Mouse (Mus musculus) cerebellum, postnatal 10 days (tissue): ENCODE measurements around the gene Cep41.

Experiments
- DNase-seq, 2 experiments: peaks; one replicate each; pipeline ENCODE4 v3.0.0; 2021; ENCODE audit warnings: mixed read lengths in 2 of 2

Cep41 gene

DNA sequence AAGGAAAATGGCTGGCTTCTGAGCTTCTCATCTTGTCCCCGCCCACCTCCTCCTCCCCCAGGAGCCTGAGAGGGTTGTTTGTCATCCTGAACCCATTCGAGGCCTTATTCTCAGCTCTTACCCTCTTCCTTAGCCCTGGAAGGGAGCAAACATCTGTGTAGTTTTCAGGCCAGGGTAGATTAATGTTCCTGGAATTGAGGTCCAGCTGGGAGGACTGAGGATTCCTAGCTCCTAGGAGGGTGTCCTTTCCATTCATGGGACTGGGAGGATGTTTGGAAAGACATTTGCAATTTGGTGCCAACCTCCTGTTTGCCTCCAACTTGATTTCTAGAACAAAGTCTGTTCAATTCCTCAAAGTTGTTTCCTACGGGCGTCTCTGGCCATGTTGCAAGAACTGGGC is 73.0 kb downstream of the Cep41 start:
- no peak for DNase-seq

DNA sequence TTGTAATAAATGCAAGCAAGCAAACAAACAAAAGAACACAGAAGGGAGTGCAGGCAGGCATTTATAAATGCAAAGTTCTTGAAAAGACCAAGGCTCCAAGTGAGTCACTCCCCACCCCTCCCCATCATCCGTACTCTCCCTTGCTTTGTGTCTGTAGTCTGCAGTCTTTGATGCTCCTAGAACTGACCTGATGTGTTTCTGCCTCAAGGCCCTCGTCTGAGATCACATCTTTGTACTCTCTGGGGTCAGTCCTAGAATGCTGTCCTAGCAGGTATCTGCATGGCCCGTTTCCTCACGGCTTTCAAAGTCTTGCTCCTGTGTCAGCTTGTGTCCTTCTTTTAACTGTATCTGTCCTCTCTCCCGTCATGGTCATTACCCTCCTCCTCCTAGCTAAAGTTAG is 73.9 kb downstream of the Cep41 start:
- DNase-seq = no peak

DNA sequence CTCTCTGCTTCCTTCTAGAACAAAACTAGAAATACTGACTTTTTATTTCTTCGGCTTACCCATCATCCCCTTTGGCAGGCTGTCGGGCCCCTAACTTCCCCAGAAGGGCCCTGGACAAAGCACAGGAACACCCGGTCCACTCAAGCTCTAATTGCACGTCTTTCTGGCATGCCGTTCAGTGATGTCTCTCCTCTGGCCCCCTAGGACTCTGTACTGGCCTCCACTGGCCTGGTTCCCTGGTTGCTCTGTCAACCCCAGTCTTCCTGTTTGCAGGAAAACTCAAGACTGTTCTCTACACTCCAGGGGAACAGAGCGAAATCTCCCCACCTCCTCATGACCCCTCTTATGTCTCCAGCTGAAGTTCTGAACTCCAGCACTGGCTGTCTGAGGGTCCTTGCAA is 74.8 kb downstream of the Cep41 start:
- peak in 1 of 2 experiments; percentile 12 for DNase-seq

DNA sequence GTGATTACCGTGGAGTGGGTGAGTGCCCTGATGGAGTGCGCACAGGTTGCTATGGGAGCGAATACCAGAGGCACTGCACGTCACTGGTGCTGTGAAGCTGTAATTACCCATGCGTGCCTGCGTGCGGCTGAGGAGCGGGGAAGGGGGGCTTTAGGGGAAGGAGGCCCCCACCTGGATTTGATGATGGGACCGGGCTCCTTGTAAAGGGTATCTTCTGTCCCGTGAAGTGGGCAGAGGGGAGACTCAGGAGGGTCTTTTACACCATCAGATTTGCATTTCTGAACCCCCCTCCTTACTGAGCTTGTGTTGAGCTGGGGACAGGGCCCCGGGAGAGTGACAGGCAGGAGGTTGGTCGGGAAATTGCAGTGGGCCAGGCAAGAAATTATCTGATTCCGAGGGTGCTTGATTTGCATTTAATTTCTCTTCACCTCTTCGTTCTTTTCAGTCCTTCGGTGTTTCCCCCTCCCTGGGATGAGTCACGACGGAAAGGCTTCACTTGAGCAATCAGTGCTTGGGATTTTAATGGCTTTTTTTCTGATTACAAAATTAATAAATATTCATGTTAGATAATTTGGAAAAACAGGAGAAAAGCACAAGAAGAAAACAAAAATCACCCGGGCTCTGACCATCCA is 75.5 kb downstream of the Cep41 start:
- DNase-seq = peak; percentile 64 to 70

DNA sequence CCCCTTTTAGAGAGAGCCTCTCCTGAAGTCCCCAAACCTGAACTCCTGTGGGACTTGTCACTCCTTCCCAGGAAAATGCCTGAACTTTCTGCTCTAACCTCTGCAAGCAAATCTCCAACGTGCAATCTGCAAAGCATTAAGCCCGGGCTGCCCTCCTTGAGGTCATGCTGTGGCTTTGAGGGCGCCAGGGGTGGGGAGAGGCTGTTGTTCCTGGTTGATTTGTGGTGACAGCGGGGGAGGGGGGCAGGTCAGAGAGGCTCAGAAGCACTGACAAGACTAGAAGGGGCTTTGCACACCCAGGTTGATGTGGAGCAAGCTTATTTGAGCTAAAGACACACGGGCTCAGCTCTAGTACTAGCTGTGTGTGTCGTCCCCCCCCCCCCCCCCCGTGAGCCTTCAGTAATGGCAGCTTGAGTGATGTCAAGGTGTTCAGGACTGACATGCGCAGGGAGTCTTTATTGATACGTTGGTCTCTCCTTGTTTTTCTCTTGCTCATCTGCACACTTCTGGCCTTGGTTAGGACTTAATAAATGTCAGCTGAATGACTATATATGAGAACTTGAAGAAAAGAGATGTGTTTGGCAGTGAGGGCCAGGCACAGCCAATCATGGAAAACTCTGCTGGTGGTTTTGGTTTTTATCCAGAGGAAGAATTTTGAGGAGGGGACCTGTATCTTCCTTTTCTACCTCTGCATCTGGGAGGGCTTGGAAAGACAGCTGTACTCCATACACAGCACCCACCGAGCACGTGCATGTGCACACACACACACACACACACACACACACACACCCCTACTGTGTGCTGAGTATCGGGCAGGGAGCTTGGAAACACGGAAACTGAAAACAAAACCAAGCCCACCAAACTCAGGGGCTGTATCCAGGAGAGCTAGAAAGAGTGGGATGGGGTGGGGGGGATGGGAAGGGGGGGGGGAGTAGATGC is 76.3 kb downstream of the Cep41 start:
- DNase-seq = peak; percentile 24 to 29

DNA sequence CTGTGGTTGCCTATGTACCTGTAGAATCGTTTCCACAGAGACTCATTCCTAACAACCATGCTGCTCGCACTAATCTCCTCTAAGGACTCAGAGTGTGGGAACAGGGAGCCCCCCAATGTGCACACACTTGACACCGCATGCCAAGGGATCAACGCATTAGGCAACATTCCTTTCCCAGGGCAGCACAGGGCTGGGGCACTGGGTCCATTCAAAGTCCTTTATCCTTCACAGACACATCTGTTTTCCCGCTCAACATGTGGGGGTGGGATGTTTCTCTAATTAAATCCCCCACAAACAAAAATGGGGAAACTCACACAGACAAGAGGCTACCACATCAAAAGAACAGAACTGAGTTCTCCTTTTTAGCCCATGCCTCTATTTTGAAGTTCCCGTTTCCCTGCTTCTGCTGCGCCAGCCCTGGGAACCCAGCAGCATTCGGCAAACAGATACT is 77.0 kb downstream of the Cep41 start:
- no peak for DNase-seq

DNA sequence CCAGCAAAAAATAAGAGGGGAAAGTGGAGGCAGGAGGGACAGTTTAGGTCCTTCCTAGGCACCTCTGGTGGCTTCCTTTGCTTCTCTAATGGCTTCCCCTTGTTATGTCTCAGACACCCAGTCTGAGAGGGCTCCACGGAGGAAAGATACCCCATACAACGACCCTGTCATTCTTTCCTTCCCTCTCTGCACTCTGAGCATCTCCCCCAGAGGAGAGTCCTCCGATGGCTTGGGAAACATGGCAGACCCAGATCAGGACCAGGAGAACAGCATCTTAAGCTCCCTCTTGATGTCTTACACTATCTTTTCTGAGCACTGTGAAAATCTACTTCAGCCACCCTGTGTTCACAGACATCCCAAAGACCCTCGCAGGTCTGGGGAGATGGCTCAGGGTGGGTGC is 77.8 kb downstream of the Cep41 start:
- no peak for DNase-seq

DNA sequence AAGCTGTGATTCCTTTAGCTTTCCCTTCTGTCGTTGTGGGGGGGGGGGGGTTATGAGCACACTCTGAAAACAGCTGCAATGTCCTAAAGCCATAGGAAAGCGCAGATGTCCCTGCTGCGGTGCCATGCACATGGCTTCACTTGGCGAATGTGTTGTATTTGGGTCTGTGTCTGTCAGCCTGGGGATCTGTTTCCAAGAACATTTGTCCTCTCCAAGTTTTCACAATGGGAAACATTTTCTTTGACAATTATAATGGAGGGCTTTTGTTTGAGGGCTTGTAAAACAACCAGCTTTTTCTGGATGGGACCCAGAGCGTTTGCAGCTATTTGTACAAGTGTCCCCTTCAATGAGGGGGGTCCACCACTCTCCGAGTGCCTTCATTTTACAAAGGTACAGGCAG is 79.3 kb downstream of the Cep41 start:
- peak; percentile 23 to 33 for DNase-seq

DNA sequence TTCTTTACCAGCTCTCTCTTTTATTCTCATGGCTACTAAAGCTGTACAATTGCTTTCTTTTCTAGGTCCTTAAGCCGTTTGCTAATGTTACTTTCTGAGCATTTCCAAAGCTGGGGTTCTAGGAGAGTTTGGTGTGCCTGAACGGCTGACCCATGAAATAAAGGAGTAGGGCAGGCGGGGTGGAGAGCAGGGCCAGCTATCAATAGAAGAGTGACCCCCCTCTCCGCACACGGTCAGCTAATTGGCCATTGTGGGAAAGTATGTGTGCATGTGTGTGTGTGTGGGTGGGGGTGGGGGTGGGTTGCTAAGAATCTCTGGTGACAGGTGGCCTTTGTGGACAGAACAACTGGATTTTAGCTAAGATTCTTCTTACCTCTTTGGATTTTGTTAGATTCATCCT is 82.3 kb downstream of the Cep41 start:
- DNase-seq = no peak

DNA sequence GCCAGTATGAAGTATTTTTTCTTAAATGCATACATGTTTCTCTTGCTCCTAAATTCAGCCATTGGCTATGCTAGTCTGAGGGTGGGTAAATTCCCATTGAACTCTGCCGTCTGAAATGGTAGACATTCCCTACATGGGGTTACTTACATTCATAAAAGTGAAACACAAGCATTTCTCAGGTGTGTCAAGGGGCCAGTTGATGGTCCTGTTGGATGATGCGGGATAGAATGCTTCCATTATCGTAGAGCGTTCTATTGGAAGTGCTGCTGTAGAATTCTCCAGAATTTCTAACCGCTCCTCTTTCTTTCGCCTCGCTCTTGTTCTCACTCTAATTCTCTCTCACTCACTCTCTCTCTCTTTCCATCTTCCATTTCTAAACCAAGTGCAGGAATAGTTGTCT is 82.8 kb downstream of the Cep41 start, which contains the start of gene Cpa5:
Gene Cpa5, plus strand, starts transcription at position 301 of the 400 bp plus-strand sequence.
- no peak for DNase-seq

DNA sequence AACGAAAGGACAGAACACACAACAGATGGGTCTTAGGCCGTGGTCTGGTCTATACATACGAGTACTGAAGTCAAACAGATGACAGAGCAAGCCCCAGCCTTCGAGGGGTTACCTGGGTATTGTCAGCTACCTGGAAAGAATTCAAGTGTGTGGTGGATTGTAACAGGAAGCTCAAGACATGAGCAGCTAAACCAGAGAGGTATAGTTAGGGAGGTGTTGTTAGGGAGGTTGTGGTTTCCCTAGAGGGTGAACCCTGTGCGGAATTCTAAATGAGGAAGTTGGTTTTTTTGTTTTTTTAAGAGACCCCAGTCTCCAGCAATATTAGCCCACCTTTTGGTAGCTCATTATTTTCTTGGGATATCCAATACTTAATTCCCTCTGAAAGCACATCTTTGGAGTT is 87.9 kb downstream of the Cep41 start:
- no peak for DNase-seq

DNA sequence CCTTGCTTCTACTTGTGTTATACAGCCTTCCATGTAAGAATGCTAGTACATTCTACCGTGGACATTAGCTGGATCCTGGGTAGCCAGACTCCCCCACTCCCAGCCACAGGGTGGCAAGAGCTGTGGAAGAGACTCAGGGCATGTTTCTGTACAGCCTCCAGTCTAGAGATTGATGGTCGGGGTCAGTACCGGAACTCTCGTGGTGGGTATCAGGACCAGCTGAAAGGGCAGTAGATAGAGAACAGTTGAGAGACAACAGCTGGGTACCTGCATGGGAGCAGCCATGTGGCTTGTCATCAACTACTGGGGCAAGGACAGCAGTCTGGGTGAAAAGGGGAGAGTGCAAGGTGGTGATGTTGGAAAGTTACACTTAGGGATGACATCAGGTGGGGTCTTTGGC is 88.4 kb downstream of the Cep41 start:
- DNase-seq = no peak

DNA sequence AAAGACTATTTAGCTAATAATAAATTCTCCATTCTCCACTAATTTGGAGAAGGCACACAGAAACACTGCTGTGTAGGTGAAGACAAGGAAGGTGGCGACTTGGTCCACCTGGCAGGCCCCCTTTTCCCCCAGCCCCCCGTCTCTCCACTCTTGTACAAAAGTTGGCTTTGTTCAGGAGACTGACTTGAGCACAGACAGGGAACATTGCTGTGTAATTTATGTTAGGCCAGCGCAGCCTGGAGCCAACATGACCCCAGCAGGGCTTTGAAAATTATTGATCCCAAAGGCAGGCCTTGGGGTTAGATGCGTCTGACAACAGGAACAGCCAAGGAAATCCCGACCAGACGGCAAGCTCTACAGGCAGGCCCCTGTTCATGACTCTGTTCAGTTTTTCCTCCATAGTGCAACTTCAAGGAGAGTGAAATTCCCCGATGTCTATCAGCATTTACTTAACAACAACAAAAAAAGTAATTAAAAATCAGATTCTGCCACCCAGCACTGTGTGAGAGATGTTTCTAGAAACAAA is 89.1 kb downstream of the Cep41 start:
- DNase-seq = no peak
